Mouse (Mus musculus): ENCODE measurements at regions not wholly inside any gene's neighbourhood (a gene's known extent, or its start where the extent isn't known, plus 50 kb on each side); places are given as distances from the start of the nearest gene placed in this dataset.

- ATAC-seq = no peak
- H3K4me2 ChIP-seq (replicated peaks; ENCODE audit: low read depth) = peak overlapping the region; percentile 41; the same call in 1 of the 2 replicates
- 62% methylated on average over 14 of the region's 14 CpGs for WGBS
These were observed 72.3 kb upstream of the Cpm start for GRCm38 (mm10) chr10:117556851-117557542.

GRCm38 (mm10) chr10:117556027-117556789 lies 73.1 kb upstream of the Cpm start:
- ATAC-seq = no peak

More at GRCm38 (mm10) chr10:117556851-117557542, 72.3 kb upstream of the Cpm start:
- Histone ChIP-seq H3K27ac (ENCODE audit: low read depth, low read length) (no peak overlapping the region), H3K9ac (ENCODE audit: low read depth, low read length) (no peak overlapping the region), H3K9me3 (ENCODE audit: control insufficient read depth) (no peaks in the 10 kb centered on the region), H3K4me1 (replicated peaks; ENCODE audit: control insufficient read depth, insufficient read depth, low read length) (0 out of 2 replicates have a peak, but pooled peaks cover 5% of the 10 kb centered on the region), H3K27me3 (replicated peaks; ENCODE audit: control insufficient read depth, insufficient read depth, low read length) (no peaks in the 10 kb centered on the region), H3K4me3 (ENCODE audit: low read depth, low read length) (no peak overlapping the region), H3K36me3 (ENCODE audit: control insufficient read depth, insufficient read depth) (no peaks in the 10 kb centered on the region)
- no peak for TF ChIP-seq CTCF (IDR thresholded peaks at IDR 0.05; ENCODE audit: low read depth)

GRCm38 (mm10) chr10:117555542-117555941 lies 73.8 kb upstream of the Cpm start:
- Histone ChIP-seq H3K27ac (ENCODE audit: low read depth, low read length) (no peak overlapping the region), H3K9ac (ENCODE audit: low read depth, low read length) (no peak overlapping the region), H3K27me3 (replicated peaks; ENCODE audit: control insufficient read depth, insufficient read depth, low read length) (no peaks in the 10 kb centered on the region), H3K4me2 (replicated peaks; ENCODE audit: low read depth) (no peak overlapping the region), H3K36me3 (ENCODE audit: control insufficient read depth, insufficient read depth) (no peaks in the 10 kb centered on the region), H3K4me3 (ENCODE audit: low read depth, low read length) (no peak overlapping the region), H3K4me1 (replicated peaks; ENCODE audit: control insufficient read depth, insufficient read depth, low read length) (0 out of 2 replicates have a peak, but pooled peaks cover 3% of the 10 kb centered on the region), H3K9me3 (ENCODE audit: control insufficient read depth) (no peaks in the 10 kb centered on the region)
- TF ChIP-seq CTCF (IDR thresholded peaks at IDR 0.05; ENCODE audit: low read depth) = no peak
- no peak for ATAC-seq
- WGBS = 81% methylated on average over 10 of the region's 10 CpGs

More at GRCm38 (mm10) chr10:117556027-117556789, 73.1 kb upstream of the Cpm start:
- H3K4me1 ChIP-seq (replicated peaks; ENCODE audit: control insufficient read depth, insufficient read depth, low read length) = 0 out of 2 replicates have a peak, but pooled peaks cover 3% of the 10 kb centered on the region
- no peaks in the 10 kb centered on the region for H3K27me3 ChIP-seq (replicated peaks; ENCODE audit: control insufficient read depth, insufficient read depth, low read length)
- H3K9ac ChIP-seq (ENCODE audit: low read depth, low read length) = no peak overlapping the region
- no peaks in the 10 kb centered on the region for H3K36me3 ChIP-seq (ENCODE audit: control insufficient read depth, insufficient read depth)
- peak overlapping the region; percentile 41 for H3K4me2 ChIP-seq (replicated peaks; ENCODE audit: low read depth)
- no peak overlapping the region for H3K4me3 ChIP-seq (ENCODE audit: low read depth, low read length)
- TF ChIP-seq CTCF (IDR thresholded peaks at IDR 0.05; ENCODE audit: low read depth) = peak; percentile 22; the same call in 1 of the 2 replicates
- no peak overlapping the region for H3K27ac ChIP-seq (ENCODE audit: low read depth, low read length)
- 26% methylated on average over 15 of the region's 15 CpGs for whole genome bisulfite sequencing
- no peaks in the 10 kb centered on the region for H3K9me3 ChIP-seq (ENCODE audit: control insufficient read depth)

- Histone ChIP-seq H3K4me2 (replicated peaks; ENCODE audit: low read depth) (no peak overlapping the region), H3K27ac (ENCODE audit: low read depth, low read length) (no peak overlapping the region), H3K4me3 (ENCODE audit: low read depth, low read length) (no peak overlapping the region), H3K9me3 (ENCODE audit: control insufficient read depth) (no peaks in the 10 kb centered on the region), H3K4me1 (replicated peaks; ENCODE audit: control insufficient read depth, insufficient read depth, low read length) (0 out of 2 replicates have a peak, but pooled peaks cover 3% of the 10 kb centered on the region), H3K36me3 (ENCODE audit: control insufficient read depth, insufficient read depth) (no peaks in the 10 kb centered on the region), H3K9ac (ENCODE audit: low read depth, low read length) (no peak overlapping the region), H3K27me3 (replicated peaks; ENCODE audit: control insufficient read depth, insufficient read depth, low read length) (no peaks in the 10 kb centered on the region)
- no peak for ATAC-seq
- TF ChIP-seq CTCF (IDR thresholded peaks at IDR 0.05; ENCODE audit: low read depth) = no peak
- WGBS = 62% methylated on average over 8 of the region's 8 CpGs
These were observed 74.3 kb upstream of the Cpm start for GRCm38 (mm10) chr10:117555044-117555443.

- Histone ChIP-seq H3K4me2 (replicated peaks; ENCODE audit: low read depth) (no peak overlapping the region), H3K27ac (ENCODE audit: low read depth, low read length) (no peak overlapping the region), H3K36me3 (ENCODE audit: control insufficient read depth, insufficient read depth) (no peaks in the 10 kb centered on the region), H3K4me1 (replicated peaks; ENCODE audit: control insufficient read depth, insufficient read depth, low read length) (0 out of 2 replicates have a peak, but pooled peaks cover 3% of the 10 kb centered on the region), H3K9me3 (ENCODE audit: control insufficient read depth) (no peaks in the 10 kb centered on the region), H3K9ac (ENCODE audit: low read depth, low read length) (no peak overlapping the region), H3K27me3 (replicated peaks; ENCODE audit: control insufficient read depth, insufficient read depth, low read length) (no peaks in the 10 kb centered on the region), H3K4me3 (ENCODE audit: low read depth, low read length) (no peak overlapping the region)
- 34% methylated on average over 6 of the region's 6 CpGs for WGBS
- TF ChIP-seq CTCF (IDR thresholded peaks at IDR 0.05; ENCODE audit: low read depth) = no peak
- ATAC-seq = no peak
These were observed 74.8 kb upstream of the Cpm start for GRCm38 (mm10) chr10:117554533-117554932.

Data from intestine, postnatal 0 days (tissue).